Mouse (Mus musculus) CD4-positive, CD25-positive, alpha-beta regulatory T cell, adult 2 months (primary cell): Measurements from ENCODE around the gene Tank.
A peak's percentile ranks its signal among the peaks of the same experiment; 100 is the strongest.

ENCODE experiments used
- DNase-seq: peaks from one replicate; pipeline ENCODE4 v3.0.0-alpha.2; 2012; ENCODE audit warnings: low read depth, low spot score

Gene Tank

DNA sequence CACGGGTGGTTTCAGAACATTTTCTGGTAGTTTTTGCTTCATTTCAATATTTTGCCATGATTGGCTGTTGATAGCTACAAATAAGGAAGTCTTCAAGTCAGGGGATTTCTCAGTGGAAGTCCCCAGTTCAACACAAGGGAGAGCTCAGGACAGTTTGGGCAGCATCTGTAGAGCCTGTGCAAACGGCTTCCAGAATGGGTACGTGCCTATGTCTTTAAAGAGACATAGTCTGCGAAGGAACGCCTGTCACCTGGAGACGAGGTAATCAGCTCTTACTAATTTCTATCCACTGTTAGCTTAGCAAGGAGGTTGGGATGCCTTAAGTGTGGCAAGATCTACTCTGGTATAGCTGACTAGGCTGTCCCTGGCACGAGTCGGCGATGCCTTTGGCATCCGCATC, at the start of gene Tank:
Tank (plus strand) TSS at position 153 of the 400 bp plus-strand sequence.
- peak; percentile 85 for DNase-seq

GRCm38 (mm10) chr2:61532326-61532725, 46.1 kb upstream of the Tank start:
- DNase-seq, result no peak

GRCm38 (mm10) chr2:61533131-61533530, 45.3 kb upstream of the Tank start:
- DNase-seq, result no peak

GRCm38 (mm10) chr2:61536901-61537300, 41.5 kb upstream of the Tank start:
- DNase-seq, result no peak

GRCm38 (mm10) chr2:61539378-61539777, 39.0 kb upstream of the Tank start:
- no peak for DNase-seq

- DNase-seq, result no peak
Observed at GRCm38 (mm10) chr2:61542426-61542825, 36.0 kb upstream of the Tank start.

DNA sequence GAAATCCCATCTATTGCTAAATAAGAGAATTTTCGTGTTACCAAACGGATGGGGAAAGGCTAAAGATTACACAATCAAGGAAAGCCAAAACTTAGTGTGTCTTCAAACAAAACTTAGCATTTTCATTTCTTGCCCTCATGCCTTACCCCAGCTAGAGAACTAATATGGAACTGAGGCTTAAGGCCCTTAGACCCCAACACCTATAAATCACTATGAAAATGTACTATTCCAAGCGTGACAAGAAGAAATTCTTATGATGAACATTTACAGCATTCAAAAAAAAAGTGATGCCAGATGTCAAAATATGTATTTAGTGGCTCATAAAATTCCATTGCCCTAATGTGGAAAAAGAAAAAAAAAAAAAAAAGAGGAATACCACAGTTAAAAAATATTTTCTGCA, 32.7 kb upstream of the Tank start:
- DNase-seq, result no peak

GRCm38 (mm10) chr2:61548021-61548420, 30.4 kb upstream of the Tank start:
- no peak for DNase-seq

DNA sequence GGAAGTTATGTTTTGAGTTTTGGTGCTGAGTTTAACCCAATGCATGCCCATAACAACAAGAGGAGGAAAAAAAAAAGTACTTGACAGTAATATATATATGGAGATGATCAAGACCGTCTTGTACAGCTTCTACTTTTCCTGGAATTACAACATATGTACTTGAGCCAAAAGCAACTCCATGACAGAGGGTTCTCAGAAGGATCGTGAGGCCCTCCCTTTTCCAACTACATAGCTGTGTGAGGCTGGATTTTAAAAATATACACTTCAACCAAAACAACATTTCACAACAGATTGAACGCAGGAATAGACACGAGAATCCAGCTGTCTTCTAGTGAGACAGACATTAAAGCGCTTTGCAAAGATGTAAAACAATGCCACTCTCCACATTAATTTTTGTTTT, 26.7 kb upstream of the Tank start:
- DNase-seq, result no peak

- no peak for DNase-seq
Observed at GRCm38 (mm10) chr2:61555367-61555766, 23.0 kb upstream of the Tank start.

GRCm38 (mm10) chr2:61555825-61556224, 22.6 kb upstream of the Tank start:
- no peak for DNase-seq

DNA sequence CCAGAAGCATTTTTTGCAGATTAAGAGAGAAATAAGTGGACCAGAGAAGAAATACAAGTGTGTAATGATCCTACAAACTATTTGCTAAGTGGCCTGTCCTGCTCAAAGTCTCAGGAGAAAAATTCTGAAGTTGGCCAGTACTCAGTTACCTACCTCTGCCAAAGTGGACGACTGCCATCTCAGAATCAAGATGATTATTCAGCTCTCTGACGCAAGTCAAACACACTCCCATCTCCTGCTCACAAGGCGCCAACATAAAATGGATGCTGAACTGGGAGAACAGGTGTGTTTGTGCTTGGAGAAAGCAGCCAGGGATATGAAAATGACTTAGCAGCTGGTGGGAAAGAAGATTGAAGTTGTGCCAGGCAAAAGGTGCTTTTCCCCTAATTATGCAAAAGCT, 21.7 kb upstream of the Tank start:
- DNase-seq, result no peak

GRCm38 (mm10) chr2:61557848-61558471, 20.4 kb upstream of the Tank start:
- DNase-seq, result no peak

GRCm38 (mm10) chr2:61561058-61561457, 17.3 kb upstream of the Tank start:
- DNase-seq, result no peak

- DNase-seq, result peak; percentile 62
Observed at GRCm38 (mm10) chr2:61563202-61563601, 15.2 kb upstream of the Tank start.

- DNase-seq, result peak; percentile 62
Observed at GRCm38 (mm10) chr2:61567045-61567783, 11.2 kb upstream of the Tank start.

- DNase-seq, result no peak
Observed at GRCm38 (mm10) chr2:61569181-61569580, 9.2 kb upstream of the Tank start.

DNA sequence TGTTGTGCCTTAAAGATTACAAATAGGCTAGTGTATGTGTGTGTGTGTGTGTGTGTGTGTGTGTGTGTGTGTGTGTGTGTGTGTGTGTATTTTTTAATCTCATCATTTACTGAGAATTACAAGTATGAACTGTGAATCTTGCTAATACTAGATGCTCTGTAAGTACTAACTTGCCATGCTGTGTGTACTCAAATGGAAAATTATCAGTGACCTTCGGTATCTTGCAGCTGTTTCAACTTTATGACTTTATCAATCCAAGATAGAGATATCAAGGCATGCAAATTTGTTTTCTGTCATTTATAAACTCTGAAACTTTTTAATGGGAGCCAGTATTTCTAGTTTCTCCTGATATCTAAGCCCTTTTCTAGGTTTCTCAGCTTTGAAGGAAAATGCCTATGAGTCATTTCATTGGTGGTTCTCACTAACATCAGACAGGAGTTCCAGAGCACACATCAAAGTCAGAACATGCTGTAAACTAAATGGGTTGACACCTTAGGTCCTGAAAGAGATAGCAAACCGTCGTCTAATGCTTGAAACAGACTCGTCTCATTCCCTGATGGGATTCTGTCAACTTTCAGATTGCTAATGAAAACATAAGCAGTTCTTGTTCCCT, 6.9 kb upstream of the Tank start:
- DNase-seq, result no peak

GRCm38 (mm10) chr2:61576497-61576896, 1.9 kb upstream of the Tank start:
- no peak for DNase-seq

- no peak for DNase-seq
Observed at GRCm38 (mm10) chr2:61576928-61577695, 1.3 kb upstream of the Tank start.

- peak; percentile 55 for DNase-seq
Observed at GRCm38 (mm10) chr2:61577696-61578062, 706 bp upstream of the Tank start.

DNA sequence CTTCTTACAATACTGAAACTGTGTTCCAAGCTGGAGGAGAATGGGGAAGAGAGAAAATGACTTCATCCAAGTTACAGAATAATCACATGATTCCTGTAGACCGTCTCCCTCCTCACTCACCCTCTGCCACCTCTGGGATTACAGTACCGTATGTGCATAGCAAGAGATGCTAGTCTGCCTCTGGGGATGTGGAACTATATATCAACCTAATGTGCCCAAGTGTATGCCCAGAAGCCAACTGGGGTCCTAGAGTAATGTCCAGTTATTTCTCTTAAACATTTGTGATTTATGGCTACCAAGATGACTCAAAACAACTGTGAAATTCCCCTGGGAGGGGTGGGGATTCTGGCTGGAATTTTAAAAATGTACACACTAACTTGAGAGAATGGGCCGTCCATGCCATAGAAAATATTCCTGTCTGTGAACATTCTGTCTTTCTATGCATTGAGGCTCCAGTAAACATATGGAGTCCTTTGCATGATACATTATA, 1.2 kb downstream of the Tank start:
- peak; percentile 39 for DNase-seq
